ENCODE assay signal across 21 mouse cellular contexts in genomic region chr8:81702038-81702437, GRCm38 (mm10).
A peak's percentile ranks its signal among the peaks of the same experiment; 100 is the strongest.
DNase-seq lines count a peak whose midpoint lies in the region; ATAC-seq and TF ChIP-seq lines count a peak whose summit lies in the region.
"Had no signal": no experiment of that assay in that cellular context is flagged by ENCODE, and none has a peak within 500 bp of the region (broad histone marks: within the 10 kb centered on the region; RNA-seq: fewer than 3 reads in every experiment).

No protein-coding gene starts in this region.

- no peak for ATAC-seq in liver, embryonic 12.5 days
- ATAC-seq in forebrain, embryonic 12.5 days (ENCODE audit: low FRiP score): no peak
- no peak for ATAC-seq in intestine, embryonic 15.5 days
- ATAC-seq: forebrain, embryonic 16.5 days had no signal

- no peaks in the 10 kb centered on the region for H3K79me2 ChIP-seq in liver, adult 2 months (ENCODE audit: control insufficient read depth, insufficient read depth, low read length)
- H3K79me2 ChIP-seq in CH12.LX (replicated peaks; ENCODE audit: control insufficient read depth, extremely low read depth, insufficient read depth, poor library complexity, severe bottlenecking): no peaks in the 10 kb centered on the region

- WGBS in liver, adult 2 months: 78% methylated on average over 1 of the region's 1 CpGs
- WGBS in liver, embryonic 12.5 days (ENCODE audit: insufficient replicate concordance): 66% methylated on average over 1 of the region's 1 CpGs
- 84% methylated on average over 1 of the region's 1 CpGs for WGBS in forebrain, embryonic 12.5 days
- 82% methylated on average over 1 of the region's 1 CpGs for whole genome bisulfite sequencing in intestine, embryonic 15.5 days

- no peak overlapping the region for H3K4me3 ChIP-seq in liver, adult 2 months (ENCODE audit: insufficient read depth, low read depth, low read length)
- no peak overlapping the region for H3K4me3 ChIP-seq in liver, embryonic 12.5 days
- H3K4me3 ChIP-seq in CH12.LX (replicated peaks in 1 of 3; ENCODE audit: low read depth in 2 of 3, low read length in 2 of 3, poor library complexity in 1 of 3): no peak overlapping the region
- no peak overlapping the region for H3K4me3 ChIP-seq in forebrain, embryonic 12.5 days (replicated peaks)
- no peak overlapping the region for H3K4me3 ChIP-seq in intestine, embryonic 15.5 days (replicated peaks)
- H3K4me3 ChIP-seq: embryonic facial prominence, embryonic 10.5 days; heart, embryonic 13.5 days; hindbrain, embryonic 12.5 days; liver, embryonic 15.5 days; lung, embryonic 15.5 days; midbrain, embryonic 12.5 days had no signal

- no peak for TF ChIP-seq CTCF in liver, adult 2 months (IDR thresholded peaks at IDR 0.05; ENCODE audit: low read depth, low read length)
- no peak for TF ChIP-seq CTCF in CH12.LX (conservative IDR thresholded peaks at IDR 0.05 in 1 of 2, IDR thresholded peaks at IDR 0.05 in 1 of 2; ENCODE audit: low read depth in 2 of 2, low read length in 2 of 2)

- no peaks in the 10 kb centered on the region for H3K4me1 ChIP-seq in liver, adult 2 months (ENCODE audit: control insufficient read depth, insufficient read depth, low read length)
- no peaks in the 10 kb centered on the region for H3K4me1 ChIP-seq in liver, embryonic 12.5 days
- H3K4me1 ChIP-seq in CH12.LX (ENCODE audit: control insufficient read depth in 1 of 2, insufficient read depth in 2 of 2): peaks cover 0 to 12% of the 10 kb centered on the region in 2 experiments; a peak in 1 of 4 replicates
- no peaks in the 10 kb centered on the region for H3K4me1 ChIP-seq in forebrain, embryonic 12.5 days
- H3K4me1 ChIP-seq in intestine, embryonic 15.5 days (replicated peaks): no peaks in the 10 kb centered on the region
- H3K4me1 ChIP-seq: embryonic facial prominence, embryonic 10.5 days; heart, embryonic 13.5 days; hindbrain, embryonic 12.5 days; liver, embryonic 15.5 days; lung, embryonic 15.5 days; midbrain, embryonic 12.5 days had no signal

- H3K4me2 ChIP-seq in liver, embryonic 12.5 days: no peak overlapping the region
- no peak overlapping the region for H3K4me2 ChIP-seq in CH12.LX (ENCODE audit: insufficient read depth, low read depth, poor library complexity, severe bottlenecking)
- no peak overlapping the region for H3K4me2 ChIP-seq in forebrain, embryonic 12.5 days
- no peak overlapping the region for H3K4me2 ChIP-seq in intestine, embryonic 15.5 days (replicated peaks)
- H3K4me2 ChIP-seq: heart, embryonic 13.5 days; hindbrain, embryonic 12.5 days; liver, embryonic 15.5 days; lung, embryonic 15.5 days; midbrain, embryonic 12.5 days had no signal

- H3K9me3 ChIP-seq in liver, embryonic 12.5 days (replicated peaks): no peaks in the 10 kb centered on the region
- no peaks in the 10 kb centered on the region for H3K9me3 ChIP-seq in CH12.LX (replicated peaks; ENCODE audit: low read length)
- no peaks in the 10 kb centered on the region for H3K9me3 ChIP-seq in forebrain, embryonic 12.5 days
- no peaks in the 10 kb centered on the region for H3K9me3 ChIP-seq in intestine, embryonic 15.5 days
- H3K9me3 ChIP-seq: embryonic facial prominence, embryonic 10.5 days; heart, embryonic 13.5 days; hindbrain, embryonic 12.5 days; liver, embryonic 15.5 days; lung, embryonic 15.5 days; midbrain, embryonic 12.5 days had no signal

- no peak overlapping the region for H3K9ac ChIP-seq in liver, adult 2 months (ENCODE audit: low read depth, low read length)
- H3K9ac ChIP-seq in liver, embryonic 12.5 days: no peak overlapping the region
- no peak overlapping the region for H3K9ac ChIP-seq in CH12.LX (ENCODE audit: insufficient read depth, low read depth)
- H3K9ac ChIP-seq in forebrain, embryonic 12.5 days: no peak overlapping the region
- no peak overlapping the region for H3K9ac ChIP-seq in intestine, embryonic 15.5 days
- H3K9ac ChIP-seq: heart, embryonic 13.5 days; hindbrain, embryonic 12.5 days; liver, embryonic 15.5 days; lung, embryonic 15.5 days; midbrain, embryonic 12.5 days had no signal

- TF ChIP-seq EP300 in CH12.LX (IDR thresholded peaks at IDR 0.05; ENCODE audit: low read length): peak; percentile 48; the same call in 1 of the 2 replicates

- DNase-seq in liver, adult 2 months (ENCODE audit: extremely low read depth, low read depth, low spot score): peak; percentile 4
- DNase-seq in 416B (ENCODE audit: low read depth): peak; percentile 13
- DNase-seq in CH12.LX (ENCODE audit: extremely low read depth): peak; percentile 33
- peak; percentile 83 for DNase-seq in naive thymus-derived CD4-positive, alpha-beta T cell, adult 2 months (ENCODE audit: low read depth)
- DNase-seq in embryo, embryonic 10 days (ENCODE audit: low spot score): no peak
- DNase-seq: adrenal gland, postnatal 25 days; cerebellum, adult 9-10 months; gastrocnemius, postnatal 14 days; kidney, adult 9 months; kidney, postnatal 36 days; right cerebral cortex, postnatal 14 days had no signal

- no peak for TF ChIP-seq POLR2A in liver, adult 2 months (IDR thresholded peaks at IDR 0.05; ENCODE audit: extremely low read depth, insufficient read depth, low read length)
- TF ChIP-seq POLR2A in CH12.LX (IDR thresholded peaks at IDR 0.05; ENCODE audit: low read depth, low read length): no peak

- H3K27me3 ChIP-seq in liver, adult 2 months (ENCODE audit: control insufficient read depth, insufficient read depth, low read length): no peaks in the 10 kb centered on the region
- H3K27me3 ChIP-seq in liver, embryonic 12.5 days (replicated peaks): no peaks in the 10 kb centered on the region
- no peaks in the 10 kb centered on the region for H3K27me3 ChIP-seq in CH12.LX (replicated peaks)
- H3K27me3 ChIP-seq in forebrain, embryonic 12.5 days: no peaks in the 10 kb centered on the region
- H3K27me3 ChIP-seq in intestine, embryonic 15.5 days (replicated peaks): no peaks in the 10 kb centered on the region
- H3K27me3 ChIP-seq: heart, embryonic 13.5 days; hindbrain, embryonic 12.5 days; liver, embryonic 15.5 days; lung, embryonic 15.5 days; midbrain, embryonic 12.5 days had no signal

- no peak for TF ChIP-seq RAD21 in CH12.LX (IDR thresholded peaks at IDR 0.05; ENCODE audit: low read depth, low read length)

- in situ Hi-C loops in CH12.LX (cut with MboI; ENCODE audit: low pct_ligation_motif_present, low pct_unique_long_range_greater_than_20kb, low sequenced_read_pairs): no loop called here

- no peak overlapping the region for H3K27ac ChIP-seq in liver, adult 2 months (replicated peaks; ENCODE audit: insufficient read depth, low read depth, low read length)
- no peak overlapping the region for H3K27ac ChIP-seq in liver, embryonic 12.5 days
- no peak overlapping the region for H3K27ac ChIP-seq in CH12.LX (ENCODE audit: insufficient read depth, low read depth)
- no peak overlapping the region for H3K27ac ChIP-seq in forebrain, embryonic 12.5 days
- H3K27ac ChIP-seq in intestine, embryonic 15.5 days: no peak overlapping the region
- H3K27ac ChIP-seq: embryonic facial prominence, embryonic 10.5 days; heart, embryonic 13.5 days; hindbrain, embryonic 12.5 days; liver, embryonic 15.5 days; lung, embryonic 15.5 days; midbrain, embryonic 12.5 days had no signal

- dilution Hi-C loops in CH12.LX (cut with MboI; ENCODE audit: extremely low pct_ligation_motif_present, extremely low pct_unique_long_range_greater_than_20kb, low sequenced_read_pairs): no loop called here

- no peaks in the 10 kb centered on the region for H3K36me3 ChIP-seq in liver, adult 2 months (ENCODE audit: control insufficient read depth, insufficient read depth, low read length)
- no peaks in the 10 kb centered on the region for H3K36me3 ChIP-seq in liver, embryonic 12.5 days
- no peaks in the 10 kb centered on the region for H3K36me3 ChIP-seq in CH12.LX (replicated peaks in 1 of 2; ENCODE audit: control insufficient read depth in 1 of 2, insufficient read depth in 1 of 2, low read length in 1 of 2)
- no peaks in the 10 kb centered on the region for H3K36me3 ChIP-seq in forebrain, embryonic 12.5 days (replicated peaks)
- H3K36me3 ChIP-seq in intestine, embryonic 15.5 days: no peaks in the 10 kb centered on the region
- H3K36me3 ChIP-seq: embryonic facial prominence, embryonic 10.5 days; heart, embryonic 13.5 days; hindbrain, embryonic 12.5 days; liver, embryonic 15.5 days; lung, embryonic 15.5 days; midbrain, embryonic 12.5 days had no signal

TF ChIP-seq in CH12.LX, 34 proteins besides CTCF, POLR2A, EP300 and RAD21:
- peak; percentile 50 for TF ChIP-seq IRF4 (IDR thresholded peaks at IDR 0.05; ENCODE audit: low read depth, low read length)
- no peak for TF ChIP-seq USF2 (conservative IDR thresholded peaks at IDR 0.05; ENCODE audit: low read depth, low read length)
- TF ChIP-seq HCFC1 (IDR thresholded peaks at IDR 0.05; ENCODE audit: low read depth, low read length): no peak
- TF ChIP-seq PAX5 (IDR thresholded peaks at IDR 0.05; ENCODE audit: low read length): no peak
